Mouse (Mus musculus): ENCODE results near the gene Scaf1.

The Scaf1 gene

GRCm38 (mm10) chr7:45015957-45016612 lies at the start of gene Scaf1:
Gene Scaf1 (minus strand): TSS chr7:45016363.
- peak; percentile 100 for DNase-seq

DNA sequence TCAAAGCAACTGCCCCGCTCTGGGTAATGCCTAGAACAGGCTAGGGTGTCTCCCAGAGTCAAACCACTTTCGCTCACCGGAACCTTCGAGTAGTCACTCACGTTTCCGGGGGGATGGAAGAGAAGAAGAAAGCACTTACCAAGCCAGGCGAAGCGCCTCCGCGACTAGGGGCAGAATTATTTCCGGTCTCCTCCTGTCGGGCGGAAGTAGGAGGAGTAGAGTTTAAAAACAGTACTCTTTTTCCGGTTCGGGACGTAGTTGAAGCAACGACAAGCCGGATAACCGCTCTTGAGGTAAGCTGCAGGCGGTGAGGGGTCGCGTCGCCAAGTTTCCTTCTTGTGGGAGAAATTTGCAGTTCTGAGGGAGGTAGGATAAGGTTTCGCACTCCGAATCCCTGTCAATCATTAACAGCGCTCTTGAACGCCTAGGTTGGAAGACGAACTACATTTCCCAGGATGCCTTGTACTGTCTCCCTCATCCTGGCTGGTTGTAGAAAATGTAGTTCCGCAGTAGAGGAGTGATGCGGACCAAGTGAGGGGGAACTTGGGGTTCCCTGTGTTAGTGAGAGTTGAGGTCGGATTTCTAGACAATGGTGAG lies 46.2 kb upstream of the Scaf1 start, which contains the start of the genes Nosip and Prrg2:
Nosip (plus strand) TSS at position 191 of the 597 bp plus-strand sequence.
Prrg2 (minus strand) TSS at position 439 of the 597 bp plus-strand sequence.
- peak; percentile 93 to 96 for DNase-seq

DNA sequence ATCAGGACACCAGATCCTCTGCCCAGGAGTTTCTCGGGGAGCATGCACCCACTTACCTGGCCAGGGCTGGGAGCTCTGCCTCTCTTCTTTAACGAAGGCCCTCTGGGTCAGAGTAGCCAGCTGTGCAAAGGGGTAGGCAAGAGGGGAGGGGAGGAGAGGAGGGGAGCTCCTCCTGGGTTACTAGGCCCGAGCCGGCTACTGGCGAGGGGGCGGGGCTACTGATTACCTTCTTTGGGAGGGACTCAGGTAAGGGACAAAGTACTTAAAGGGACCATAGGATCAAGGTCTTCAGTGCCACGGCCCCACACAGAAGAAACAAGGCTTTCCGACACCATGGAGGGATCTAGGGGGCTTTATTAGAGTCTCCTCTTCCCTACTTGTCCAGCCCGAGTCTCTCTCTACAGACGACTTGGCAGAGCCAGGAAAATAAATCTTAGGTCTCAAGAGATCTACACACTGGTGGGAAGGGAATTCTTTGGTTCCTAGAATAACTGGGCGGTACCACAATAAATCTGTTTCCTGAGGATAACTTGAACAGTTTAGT lies 45.4 kb upstream of the Scaf1 start:
- DNase-seq = peak in 1 of 2 experiments; percentile 33

DNA sequence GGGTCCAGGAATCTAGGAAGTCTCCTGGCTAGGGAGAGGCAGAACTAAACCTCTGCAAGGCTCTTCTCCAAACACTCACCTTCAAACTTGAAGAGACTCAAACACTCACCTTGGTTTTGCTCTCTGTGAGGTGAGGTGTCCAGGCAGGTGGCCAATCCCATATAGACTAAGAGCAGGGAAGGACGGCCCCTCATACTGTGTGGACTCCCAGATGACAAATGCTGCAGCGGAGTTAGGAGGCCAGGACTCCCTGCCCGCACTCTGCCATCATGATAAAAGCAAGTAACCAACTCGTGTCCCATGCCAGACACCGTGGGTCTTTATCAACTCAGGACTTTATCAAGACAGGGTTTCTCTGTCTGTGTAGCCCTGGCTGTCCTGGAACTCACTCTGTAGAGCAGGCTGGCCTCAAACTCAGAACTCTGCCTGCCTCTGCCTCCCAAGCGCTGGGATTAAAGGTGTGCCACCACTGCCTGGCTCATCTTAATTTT lies 44.5 kb upstream of the Scaf1 start:
- DNase-seq = no peak

- peak; percentile 84 to 85 for DNase-seq
These were observed 42.7 kb upstream of the Scaf1 start for GRCm38 (mm10) chr7:45058607-45059571.

GRCm38 (mm10) chr7:45056972-45057348 lies 40.8 kb upstream of the Scaf1 start:
- DNase-seq = no peak

DNA sequence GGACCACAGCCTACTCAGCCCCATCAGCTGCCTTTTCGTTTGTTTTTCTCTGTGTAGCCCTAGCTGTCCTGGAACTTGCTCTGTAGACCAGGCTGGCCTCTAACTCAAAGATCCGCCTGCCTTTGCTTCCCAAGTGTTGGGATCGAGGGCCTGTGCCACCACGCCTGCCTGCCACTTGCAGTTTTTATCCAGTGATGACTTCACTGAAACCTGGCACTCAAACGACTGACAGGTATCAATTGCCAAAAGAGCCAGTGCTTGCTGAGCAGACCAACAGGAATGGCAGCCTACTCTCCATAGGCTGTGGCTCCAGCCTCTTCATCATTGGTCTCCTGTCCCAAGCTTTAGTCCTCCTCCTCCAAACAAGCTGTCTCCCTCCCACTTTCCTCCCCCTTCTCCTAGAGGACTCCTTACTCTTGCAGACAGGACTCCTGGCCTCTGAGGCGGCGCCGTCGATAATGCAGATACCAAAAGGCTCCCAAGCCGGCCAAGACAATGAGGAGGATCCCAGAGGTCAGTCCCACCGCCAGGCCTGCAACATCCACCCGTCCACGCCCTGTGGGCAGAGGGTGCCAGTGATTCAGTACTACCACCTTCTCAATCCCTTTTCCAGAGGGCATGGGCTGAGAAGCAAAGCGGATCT lies 40.3 kb upstream of the Scaf1 start:
- DNase-seq = peak; percentile 52 to 56

- peak; percentile 90 to 95 for DNase-seq
These were observed 37.9 kb upstream of the Scaf1 start for GRCm38 (mm10) chr7:45053931-45054510.

DNA sequence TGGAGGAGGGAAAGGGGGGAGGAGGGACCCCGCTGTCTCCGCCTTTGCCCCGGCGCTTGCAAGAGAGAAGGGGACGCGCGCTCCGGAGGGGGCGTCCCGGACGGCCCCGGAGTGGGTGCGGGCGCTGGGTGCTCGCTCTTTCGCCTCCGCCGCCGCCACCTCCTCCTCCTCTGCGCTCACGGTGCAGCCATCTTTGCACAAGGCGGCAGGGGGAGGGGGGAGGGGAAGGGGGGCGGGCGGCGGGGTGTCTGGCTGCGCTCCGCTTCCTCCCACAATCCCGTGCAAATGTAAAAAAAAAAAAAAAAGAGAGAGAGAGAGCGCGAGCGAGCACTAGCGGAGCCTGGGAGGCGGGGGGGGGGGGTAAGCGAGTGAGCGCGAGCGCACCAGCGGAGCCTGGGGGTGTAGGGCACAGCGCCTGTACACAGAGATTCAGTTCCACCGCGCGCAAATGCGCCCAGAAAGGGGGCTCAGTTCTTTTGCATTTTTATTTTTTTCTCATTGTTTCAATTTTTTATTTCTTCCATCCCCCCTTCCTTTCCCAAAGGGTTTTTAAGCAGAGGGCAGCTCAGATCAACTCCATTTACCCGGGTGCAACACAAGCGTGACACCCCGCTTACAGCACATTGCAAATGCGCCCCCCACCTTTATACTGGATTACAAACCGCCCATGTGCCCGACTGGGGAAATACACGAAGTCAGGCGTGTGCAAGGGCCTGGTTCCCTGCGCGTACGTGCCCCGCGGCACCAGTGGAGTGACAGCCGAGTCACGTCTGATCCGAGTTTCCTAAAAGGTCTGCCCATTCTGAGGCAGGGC lies 37.2 kb upstream of the Scaf1 start:
- peak; percentile 82 to 86 for DNase-seq

DNA sequence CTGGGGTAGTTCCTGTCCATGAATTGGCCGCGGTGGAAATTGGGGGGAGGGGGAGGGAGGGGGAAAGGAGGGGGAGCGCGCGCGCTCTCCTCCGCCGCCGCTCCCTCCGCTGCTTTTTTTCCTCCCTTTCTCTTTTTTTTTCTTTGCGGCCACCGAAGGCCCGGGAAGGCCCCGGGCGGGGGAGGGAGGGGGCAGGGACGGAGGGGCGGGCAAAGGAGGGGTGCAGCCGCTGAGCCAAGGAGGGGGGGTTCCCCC lies 36.6 kb upstream of the Scaf1 start, which contains the start of gene Prr12:
Prr12 (minus strand) TSS at position 20 of the 255 bp plus-strand sequence.
- no peak for DNase-seq

- DNase-seq = peak; percentile 67 to 71
These were observed 36.2 kb upstream of the Scaf1 start for GRCm38 (mm10) chr7:45052181-45052861.

DNA sequence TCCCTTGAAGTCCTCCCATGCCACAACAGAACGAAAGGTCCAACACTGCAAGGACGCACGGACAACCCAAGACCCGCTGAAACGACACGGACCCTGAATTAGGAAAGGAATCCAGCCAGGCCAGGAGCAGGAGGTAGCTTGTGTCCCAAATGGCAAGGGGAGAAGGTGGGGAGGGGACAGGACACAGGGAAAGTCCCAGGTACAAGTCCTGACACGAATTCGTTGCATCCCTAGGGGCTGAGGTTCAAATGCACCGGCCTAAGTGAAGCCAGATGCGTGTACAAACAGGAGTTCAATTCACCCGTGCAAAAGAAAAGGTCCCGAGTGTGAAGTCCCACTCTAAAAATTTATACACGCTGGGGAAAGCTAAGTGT lies 35.4 kb upstream of the Scaf1 start:
- DNase-seq = no peak

DNA sequence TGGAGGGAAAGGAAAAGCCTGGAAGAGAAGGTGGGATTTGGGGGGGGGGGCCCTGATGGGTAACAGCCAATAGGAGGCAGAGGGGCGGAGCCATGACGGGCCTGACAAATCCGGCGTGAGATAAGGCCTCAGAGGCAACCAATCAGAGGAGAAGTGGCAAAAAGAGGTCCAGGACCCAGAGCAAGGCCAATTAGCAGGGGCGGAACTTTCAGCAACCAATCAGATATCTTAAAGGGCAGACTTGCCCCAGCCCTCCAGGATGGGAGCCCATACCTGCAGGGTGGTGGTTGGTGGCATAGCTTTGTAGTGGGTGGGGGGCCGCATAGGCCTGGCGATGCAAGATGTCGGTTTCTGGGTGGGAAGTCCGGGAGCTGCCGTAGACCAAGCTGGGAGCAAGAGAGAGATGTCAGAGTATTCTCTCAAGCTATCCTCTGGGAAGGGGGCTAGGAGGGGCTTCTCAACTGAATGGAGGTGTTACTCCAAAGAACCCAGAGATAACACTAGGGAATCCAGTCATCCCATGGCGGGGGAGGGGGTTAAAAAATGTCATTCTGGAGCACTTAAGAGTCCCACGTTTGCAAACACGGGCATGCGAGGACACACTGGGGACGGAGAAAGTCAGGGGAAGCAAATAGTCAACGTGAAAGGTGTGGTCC lies 34.9 kb upstream of the Scaf1 start:
- peak; percentile 91 to 92 for DNase-seq

- DNase-seq = peak in 1 of 2 experiments; percentile 18
These were observed 32.9 kb upstream of the Scaf1 start for GRCm38 (mm10) chr7:45048923-45049657.

GRCm38 (mm10) chr7:45048001-45048890 lies 32.1 kb upstream of the Scaf1 start:
- peak; percentile 41 to 45 for DNase-seq

DNA sequence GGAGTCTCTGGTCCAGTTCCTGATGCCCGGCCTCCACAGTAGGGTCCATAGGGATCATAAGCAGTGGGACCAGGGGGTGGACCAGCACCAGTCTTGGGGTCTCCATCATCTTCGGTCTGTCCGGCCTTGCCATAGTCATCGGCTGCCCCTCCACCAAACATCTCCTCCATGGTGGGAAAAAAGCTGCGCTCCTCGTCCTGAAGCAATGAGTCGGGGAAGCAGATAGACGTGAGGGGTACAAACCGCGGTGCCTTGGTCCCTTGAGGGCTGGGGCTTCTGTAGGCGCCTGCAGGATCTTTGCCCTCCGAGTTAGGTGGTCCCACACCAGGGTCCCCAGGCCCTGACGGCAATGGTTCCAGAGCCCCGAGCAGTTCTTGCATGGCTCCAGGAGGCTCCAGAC lies 31.3 kb upstream of the Scaf1 start:
- DNase-seq = no peak

GRCm38 (mm10) chr7:45046853-45047350 lies 30.7 kb upstream of the Scaf1 start:
- no peak for DNase-seq

DNA sequence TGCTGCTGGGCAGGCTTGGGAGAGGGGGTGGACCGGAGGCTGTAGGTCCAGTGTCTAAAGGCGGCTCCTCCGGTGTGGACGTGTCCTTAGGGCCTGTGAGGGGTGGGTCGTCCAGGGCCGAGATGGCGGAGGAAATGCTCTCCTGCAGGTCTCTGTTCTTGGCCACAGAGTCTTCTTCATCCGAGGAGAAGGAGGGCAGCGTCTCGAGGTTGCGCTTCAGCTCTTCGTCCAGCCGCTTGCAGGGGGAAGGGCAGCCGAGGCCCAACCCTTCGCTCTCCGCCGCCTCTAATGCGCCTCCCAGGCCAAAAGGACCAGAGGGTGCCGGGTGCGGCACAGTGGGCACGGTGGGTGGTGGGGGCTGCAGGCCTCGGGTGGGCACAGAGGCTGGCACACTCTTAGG lies 29.6 kb upstream of the Scaf1 start:
- DNase-seq = peak; percentile 32 to 37
